Mouse (Mus musculus) spleen, adult 2 months (tissue): ENCODE data around the gene Ap1b1. TPM values are rescaled to one million over a fixed set of nuclear protein-coding genes. Genes with fewer than 3 reads are reported as not detected.

Source experiments
- DNase-seq, 2 experiments: peaks; one replicate each; pipeline versions ENCODE4 v3.0.0 to v3.0.0-alpha.2; 2012 to 2021; ENCODE audit warnings: low spot score in 2 of 2, low read depth in 1 of 2
- H3K27ac ChIP-seq: fragments of 200-500 bp; 2 replicates; pipeline ENCODE4 v1.5.1; 2012; ENCODE audit warnings: low read length, inconsistent platforms; ENCODE audit not compliant: insufficient read depth
- H3K27me3 ChIP-seq: fragments of 200-500 bp; 2 replicates; pipeline ENCODE4 v1.6.1; 2012; ENCODE audit warnings: mild to moderate bottlenecking, moderate library complexity, low read length, inconsistent platforms; ENCODE audit not compliant: control insufficient read depth, insufficient read depth
- H3K36me3 ChIP-seq: fragments of 200-500 bp; 2 replicates; pipeline ENCODE4 v1.6.1; 2012; ENCODE audit warnings: mild to moderate bottlenecking, low read length, inconsistent platforms; ENCODE audit not compliant: control insufficient read depth, insufficient read depth
- H3K4me1 ChIP-seq: fragments of 200-500 bp; 2 replicates; pipeline ENCODE4 v1.6.1; 2011; ENCODE audit warnings: inconsistent platforms; ENCODE audit not compliant: control insufficient read depth, insufficient read depth, insufficient read length
- H3K4me3 ChIP-seq: fragments of 200-500 bp; 2 replicates; pipeline ENCODE4 v1.5.1; 2011; ENCODE audit warnings: mild to moderate bottlenecking, inconsistent platforms; ENCODE audit not compliant: insufficient read depth, insufficient read length; ENCODE audit errors: extremely low read depth
- CTCF ChIP-seq: fragments of 200-500 bp; IDR thresholded peaks from 2 replicates; pipeline ENCODE4 v1.5.1; 2011; ENCODE audit warnings: mild to moderate bottlenecking, inconsistent platforms; ENCODE audit not compliant: insufficient read depth, insufficient read length, insufficient replicate concordance; ENCODE audit errors: extremely low read depth
- POLR2A ChIP-seq: fragments of 200-500 bp; IDR thresholded peaks from 2 replicates; pipeline ENCODE4 v1.6.1; 2011; ENCODE audit warnings: low read depth, low read length, inconsistent platforms
- WGBS: fragments of 180-500 bp; shearing (Covaris S2); methylation state at CpG from one replicate; pipeline ENCODE4 v1.1.7; 2018; 5-methylcytosine and 5-hydroxymethylcytosine counted together
- polyA plus RNA-seq: library from polyadenylated mRNA; depleted of rRNA; stranded (reverse); fragments of >200 nt; gene quantifications from 2 replicates; pipeline ENCODE4 v1.2.3, GENCODE M21; 2012

The Ap1b1 gene
- polyA plus RNA-seq, 1 experiment = 79.7 TPM

GRCm38 (mm10) chr11:5041144-5041780, 54.6 kb downstream of the Ap1b1 start:
- Histone ChIP-seq H3K4me3 (no peak overlapping the region), H3K36me3 (peaks cover 43% of the 10 kb centered on the region)
- no peak for TF ChIP-seq CTCF
- TF ChIP-seq POLR2A = no peak

GRCm38 (mm10) chr11:5042645-5043381, 56.2 kb downstream of the Ap1b1 start:
- Histone ChIP-seq H3K4me3 (no peak overlapping the region), H3K36me3 (peaks cover 30% of the 10 kb centered on the region)

More at GRCm38 (mm10) chr11:5041144-5041780, 54.6 kb downstream of the Ap1b1 start:
- Histone ChIP-seq H3K4me1 (no peaks in the 10 kb centered on the region), H3K27me3 (no peaks in the 10 kb centered on the region), H3K27ac (no peak overlapping the region)
- no peak for DNase-seq
- 94% methylated on average over 18 of the region's 18 CpGs for WGBS

DNA sequence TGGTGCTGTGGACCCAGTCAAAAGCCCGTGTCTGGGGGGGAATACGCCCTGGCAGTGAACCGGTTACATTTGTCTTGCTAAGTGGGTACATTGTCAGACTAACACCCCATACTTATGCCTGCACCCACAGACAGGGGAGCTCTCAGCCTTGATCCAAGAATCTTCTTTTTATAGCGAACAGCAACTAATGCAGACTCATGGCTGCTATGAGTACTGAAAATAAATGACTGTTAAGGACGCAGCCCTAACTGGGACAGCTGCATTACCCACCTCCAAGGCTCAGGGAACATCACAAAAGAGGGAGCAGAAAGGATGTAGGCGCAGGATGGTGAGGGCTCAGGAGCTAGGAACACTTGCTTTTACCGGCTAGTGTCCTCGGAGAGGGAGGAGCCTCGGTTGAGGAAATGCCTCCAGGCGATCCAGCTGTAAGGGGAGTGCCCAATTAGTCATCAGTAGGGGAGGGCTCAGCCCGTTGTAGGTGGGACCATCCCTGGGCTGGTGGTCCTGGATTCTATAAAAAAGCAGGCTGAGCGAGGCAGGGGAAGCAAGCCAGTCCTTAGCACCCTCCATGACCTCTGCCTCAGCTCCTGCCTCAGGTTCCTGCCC, 59.8 kb downstream of the Ap1b1 start:
- Histone ChIP-seq H3K36me3 (peaks cover 8% of the 10 kb centered on the region), H3K27me3 (no peaks in the 10 kb centered on the region)

More at GRCm38 (mm10) chr11:5042645-5043381, 56.2 kb downstream of the Ap1b1 start:
- H3K27ac ChIP-seq = no peak overlapping the region
- H3K4me1 ChIP-seq = no peaks in the 10 kb centered on the region
- TF ChIP-seq POLR2A = no peak
- no peak for TF ChIP-seq CTCF
- no peaks in the 10 kb centered on the region for H3K27me3 ChIP-seq
- DNase-seq = no peak
- 65% methylated on average over 8 of the region's 8 CpGs for WGBS

DNA sequence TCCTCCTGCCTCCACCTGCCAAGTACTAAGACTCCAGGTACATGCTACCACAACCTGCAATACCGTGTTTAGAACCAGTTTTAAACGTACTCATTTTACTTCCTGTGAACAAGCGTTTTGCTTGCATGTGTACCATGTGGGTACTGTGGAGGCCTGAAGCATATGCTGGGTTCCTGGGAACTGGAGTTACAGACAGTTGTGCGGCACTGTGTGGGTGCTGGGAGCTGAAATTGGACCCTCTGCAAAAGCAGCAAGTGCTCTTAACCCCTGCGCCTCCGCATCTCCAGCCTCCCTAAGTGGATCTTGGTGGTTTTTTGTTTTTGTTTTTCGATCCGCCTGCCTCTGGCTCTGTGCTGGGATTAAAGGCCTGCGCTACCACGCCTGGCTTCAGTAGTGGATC, 65.0 kb downstream of the Ap1b1 start:
- TF ChIP-seq POLR2A (no peak), CTCF (no peak)
- H3K4me1 ChIP-seq = no peaks in the 10 kb centered on the region
- H3K4me3 ChIP-seq = no peak overlapping the region
- DNase-seq = no peak
- no peaks in the 10 kb centered on the region for H3K27me3 ChIP-seq
- no peaks in the 10 kb centered on the region for H3K36me3 ChIP-seq
- no peak overlapping the region for H3K27ac ChIP-seq
- 79% methylated on average over 10 of the region's 10 CpGs for WGBS

More for the DNA sequence above, 59.8 kb downstream of the Ap1b1 start:
- DNase-seq = no peak
- Histone ChIP-seq H3K4me3 (no peak overlapping the region), H3K4me1 (no peaks in the 10 kb centered on the region), H3K27ac (no peak overlapping the region)
- TF ChIP-seq CTCF (no peak), POLR2A (no peak)
- WGBS = 65% methylated on average over 12 of the region's 12 CpGs

DNA sequence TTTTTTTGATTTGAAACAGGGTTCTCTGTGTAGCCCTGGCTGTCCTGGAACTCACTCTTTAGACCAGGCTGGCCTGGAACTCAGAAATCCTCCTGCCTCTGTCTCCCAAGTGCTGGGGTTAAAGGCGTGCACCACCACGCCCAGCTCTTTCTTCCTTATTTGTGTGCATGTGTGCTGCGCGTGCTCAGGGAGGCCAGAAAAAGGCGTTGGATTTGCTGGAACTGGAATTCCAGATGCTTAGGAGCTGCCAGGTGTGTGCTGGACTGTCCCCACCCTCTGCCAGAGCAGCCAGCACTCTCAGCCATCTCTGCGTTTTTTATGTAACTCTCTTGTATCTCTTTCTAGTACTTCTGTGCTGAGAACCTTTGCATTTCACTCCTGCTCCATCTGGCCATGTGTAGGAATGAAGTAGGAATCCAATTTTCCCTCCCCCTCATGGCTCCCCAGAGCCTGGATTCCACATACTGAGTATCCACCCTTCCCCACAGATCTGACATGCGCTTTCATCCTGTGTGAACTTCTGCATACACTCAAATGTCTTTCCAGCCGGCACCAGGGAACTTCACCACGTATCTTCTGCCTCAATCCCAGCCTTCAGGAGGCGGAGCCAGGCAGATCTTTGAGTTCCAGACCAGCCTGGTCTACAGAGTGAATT, 65.7 kb downstream of the Ap1b1 start:
- H3K36me3 ChIP-seq = no peaks in the 10 kb centered on the region
- H3K27ac ChIP-seq = no peak overlapping the region
- H3K27me3 ChIP-seq = no peaks in the 10 kb centered on the region
- 88% methylated on average over 10 of the region's 10 CpGs for WGBS
- TF ChIP-seq POLR2A (no peak), CTCF (no peak)
- no peak for DNase-seq
- no peak overlapping the region for H3K4me3 ChIP-seq
- no peaks in the 10 kb centered on the region for H3K4me1 ChIP-seq

DNA sequence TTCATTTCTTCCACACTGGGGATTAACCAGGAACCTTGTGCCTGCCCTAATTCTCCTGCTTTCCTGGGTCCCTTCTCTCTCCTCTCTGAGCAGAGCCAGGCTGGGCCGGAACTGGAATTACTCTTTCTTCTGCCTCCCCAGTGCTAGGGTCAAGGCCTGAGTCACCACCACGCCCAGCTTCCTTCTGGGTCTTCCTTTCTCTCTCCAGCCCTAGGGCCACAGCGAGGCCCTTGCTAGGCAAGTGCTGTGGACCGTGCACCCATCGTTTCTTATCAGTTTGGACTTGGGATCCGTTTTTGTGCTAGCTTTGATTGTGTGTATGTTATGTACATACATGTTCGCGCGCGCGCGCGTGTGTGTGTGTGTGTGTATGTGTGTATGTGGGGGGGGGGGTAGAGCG, 67.5 kb downstream of the Ap1b1 start:
- no peak for TF ChIP-seq POLR2A
- TF ChIP-seq CTCF = no peak
- no peak overlapping the region for H3K4me3 ChIP-seq
- H3K27ac ChIP-seq = no peak overlapping the region
- 93% methylated on average over 14 of the region's 14 CpGs for WGBS
- H3K27me3 ChIP-seq = no peaks in the 10 kb centered on the region
- DNase-seq = no peak
- H3K36me3 ChIP-seq = no peaks in the 10 kb centered on the region
- peaks cover 7% of the 10 kb centered on the region for H3K4me1 ChIP-seq
